Mouse (Mus musculus): ENCODE measurements around the gene Cela1. TPM values are rescaled to one million over a fixed set of nuclear protein-coding genes. Genes with fewer than 3 reads are reported as not detected.
A peak's percentile ranks its signal among the peaks of the same experiment; 100 is the strongest.

Cela1 gene
- total RNA-seq, 4 experiments from 2014 or later = 0.35 TPM; not detected in 3

DNA sequence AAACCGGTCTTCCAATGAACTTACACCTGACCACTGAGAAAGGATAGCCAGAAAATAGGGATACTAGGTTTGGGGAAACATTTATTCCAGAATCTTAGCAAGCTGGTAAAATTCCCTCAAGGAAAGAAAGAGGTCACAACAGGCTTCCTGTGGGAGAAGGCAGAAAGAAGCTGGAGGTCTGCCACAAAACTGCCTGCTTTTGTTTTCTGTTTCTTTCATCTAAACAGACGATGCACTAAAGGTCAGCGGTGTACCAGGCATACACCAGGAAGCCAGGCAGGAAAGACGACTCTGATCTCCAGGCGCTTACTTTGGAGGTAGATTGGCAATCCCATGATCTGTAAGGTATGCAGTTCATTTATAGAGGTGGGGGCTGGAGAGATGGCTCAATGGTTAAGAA, 16.9 kb downstream of the Cela1 start:
- DNase-seq (ENCODE audit: low spot score in 2 of 2) = no peak

- DNase-seq (ENCODE audit: low spot score in 2 of 2) = no peak
Measured at GRCm38 (mm10) chr15:100670004-100670403, 17.7 kb downstream of the Cela1 start.

GRCm38 (mm10) chr15:100669337-100669736, 18.4 kb downstream of the Cela1 start, which contains the start of gene Bin2:
Bin2 (minus strand) TSS chr15:100669553.
- no peak for DNase-seq (ENCODE audit: low spot score in 2 of 2)

GRCm38 (mm10) chr15:100667871-100668545, 19.7 kb downstream of the Cela1 start:
- no peak for DNase-seq (ENCODE audit: low spot score in 2 of 2)

GRCm38 (mm10) chr15:100667420-100667819, 20.3 kb downstream of the Cela1 start:
- no peak for DNase-seq (ENCODE audit: low spot score in 2 of 2)

GRCm38 (mm10) chr15:100666851-100667250, 20.9 kb downstream of the Cela1 start:
- no peak for DNase-seq (ENCODE audit: low spot score in 2 of 2)

GRCm38 (mm10) chr15:100666219-100666696, 21.5 kb downstream of the Cela1 start:
- no peak for DNase-seq (ENCODE audit: low spot score in 2 of 2)

- DNase-seq (ENCODE audit: low spot score in 2 of 2) = no peak
Measured at GRCm38 (mm10) chr15:100665411-100666218, 22.1 kb downstream of the Cela1 start.

- no peak for DNase-seq (ENCODE audit: low spot score in 2 of 2)
Measured at GRCm38 (mm10) chr15:100664813-100665274, 22.9 kb downstream of the Cela1 start.

GRCm38 (mm10) chr15:100660805-100661204, 26.9 kb downstream of the Cela1 start:
- no peak for DNase-seq (ENCODE audit: low spot score in 2 of 2)

DNA sequence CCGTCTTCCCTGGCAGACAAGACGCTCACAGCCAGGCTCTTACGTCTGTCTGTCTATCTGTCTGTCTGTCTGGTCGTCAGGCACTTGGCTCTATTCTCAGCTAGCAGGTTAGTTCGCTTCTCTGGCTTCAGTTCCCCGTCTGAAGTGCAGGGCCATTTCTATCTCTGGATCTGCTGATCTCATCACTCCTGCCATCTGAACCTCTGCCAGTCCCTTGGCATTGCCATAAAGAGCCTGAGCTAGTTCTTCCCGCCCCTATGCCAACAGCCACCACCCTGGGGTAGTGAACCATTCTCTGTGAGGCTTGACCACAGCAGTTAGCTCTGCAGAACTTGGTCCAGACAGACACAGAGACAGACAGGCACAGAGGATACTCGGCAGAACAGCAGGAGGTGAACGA, 27.4 kb downstream of the Cela1 start:
- peak; percentile 57 to 77 for DNase-seq (ENCODE audit: low spot score in 2 of 2)

GRCm38 (mm10) chr15:100655201-100655600, 32.5 kb downstream of the Cela1 start:
- DNase-seq (ENCODE audit: low spot score in 2 of 2) = no peak

GRCm38 (mm10) chr15:100654271-100654670, 33.5 kb downstream of the Cela1 start:
- no peak for DNase-seq (ENCODE audit: low spot score in 2 of 2)

GRCm38 (mm10) chr15:100651610-100652009, 36.1 kb downstream of the Cela1 start:
- DNase-seq (ENCODE audit: low spot score in 2 of 2) = no peak

GRCm38 (mm10) chr15:100650111-100650510, 37.6 kb downstream of the Cela1 start:
- DNase-seq (ENCODE audit: low spot score in 2 of 2) = no peak

GRCm38 (mm10) chr15:100646161-100646560, 41.6 kb downstream of the Cela1 start:
- DNase-seq (ENCODE audit: low spot score in 2 of 2) = no peak

GRCm38 (mm10) chr15:100642451-100642850, 45.3 kb downstream of the Cela1 start:
- DNase-seq (ENCODE audit: low spot score in 2 of 2) = no peak

DNA sequence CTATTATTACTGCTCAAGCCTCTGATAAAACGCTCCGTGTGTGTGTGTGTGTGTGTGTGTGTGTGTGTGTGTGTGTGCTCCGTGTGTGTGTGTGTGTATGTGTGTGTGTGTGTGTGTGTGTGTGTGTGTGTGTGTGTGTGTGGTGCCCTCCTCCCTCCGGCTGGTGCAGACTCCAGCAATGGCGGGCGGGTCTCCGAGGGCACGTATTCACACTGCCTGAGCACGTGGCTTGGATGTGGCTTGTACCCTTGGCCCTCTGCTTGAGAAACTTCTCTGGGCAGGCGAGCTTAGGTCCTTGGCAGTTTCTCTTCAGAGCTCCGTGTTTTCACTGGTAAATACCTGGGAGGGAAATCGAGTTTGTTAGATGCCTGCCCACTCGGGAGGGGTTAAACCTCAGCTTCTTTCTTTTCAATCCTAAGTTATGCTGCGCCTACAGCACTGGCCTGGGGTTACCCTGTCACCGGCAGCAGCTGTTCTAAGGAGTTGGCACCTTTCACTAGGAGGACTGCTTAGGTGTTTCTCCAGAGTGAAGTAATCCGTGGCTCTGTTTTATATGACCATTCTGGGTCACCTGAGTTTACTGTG, 46.4 kb downstream of the Cela1 start:
- no peak for DNase-seq (ENCODE audit: low spot score in 2 of 2)

GRCm38 (mm10) chr15:100639972-100640750, 47.6 kb downstream of the Cela1 start:
- DNase-seq (ENCODE audit: low spot score in 2 of 2) = no peak

DNA sequence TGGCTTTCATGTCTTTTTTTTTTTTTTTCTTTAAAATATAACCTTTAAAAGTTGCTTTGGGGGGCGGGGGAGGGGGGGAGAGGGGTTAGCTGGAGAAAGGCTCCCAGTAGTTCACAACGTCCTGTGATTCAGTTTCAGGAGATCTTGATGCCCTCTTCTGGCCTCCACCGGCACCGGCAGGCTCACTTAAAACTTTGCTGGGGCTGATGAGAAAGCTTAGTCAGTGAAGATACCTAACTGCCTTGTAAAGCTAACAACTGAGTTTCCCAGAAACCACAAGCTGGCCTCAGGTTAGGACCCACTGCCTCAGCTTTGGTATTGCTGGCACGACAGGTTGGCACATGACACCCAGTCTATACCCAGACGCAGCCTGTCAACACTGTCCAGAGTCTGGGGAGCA, 50.1 kb downstream of the Cela1 start:
- DNase-seq (ENCODE audit: low spot score in 2 of 2) = no peak
